Mouse (Mus musculus) CH12.LX (cell line): ENCODE measurements around the gene Rpl10a. TPM values are rescaled to one million over a fixed set of nuclear protein-coding genes. Genes with fewer than 3 reads are reported as not detected.

Source experiments
- DNase-seq: peaks from one replicate; pipeline ENCODE4 v3.0.0-alpha.2; 2013; ENCODE audit errors: extremely low read depth
- H3K27ac ChIP-seq: 2 replicates; pipeline ENCODE4 v1.5.1; 2012; ENCODE audit warnings: low read depth, mild to moderate bottlenecking, control low read depth, moderate library complexity; ENCODE audit not compliant: insufficient read depth
- H3K27me3 ChIP-seq: replicated peaks from 2 replicates; pipeline ENCODE3; 2012; ENCODE audit warnings: inconsistent platforms
- H3K36me3 ChIP-seq, 2 experiments: replicated peaks in 1 of 2; 2 replicates each; pipeline versions ENCODE3 to v1.6.1; 2012; ENCODE audit warnings: inconsistent platforms in 1 of 2, low read length in 1 of 2, mild to moderate bottlenecking in 1 of 2, mixed read lengths in 1 of 2, moderate library complexity in 1 of 2; ENCODE audit not compliant: control insufficient read depth in 1 of 2, insufficient read depth in 1 of 2
- H3K4me1 ChIP-seq, 2 experiments: 2 replicates each; pipeline ENCODE4 v1.6.1; 2012; ENCODE audit warnings: inconsistent platforms in 1 of 2, moderate library complexity in 1 of 2; ENCODE audit not compliant: insufficient read depth in 2 of 2, control insufficient read depth in 1 of 2
- H3K4me2 ChIP-seq: 2 replicates; pipeline ENCODE4 v1.6.1; 2012; ENCODE audit warnings: low read depth, mild to moderate bottlenecking, control low read depth; ENCODE audit not compliant: poor library complexity, insufficient read depth, severe bottlenecking
- H3K4me3 ChIP-seq, 3 experiments: fragments of 150-350 bp in 1 of 3; sonication (generic) in 1 of 3; replicated peaks in 1 of 3; 2 replicates each; pipeline versions ENCODE3 to v1.5.1; 2011 to 2012; ENCODE audit warnings: low read depth in 2 of 3, low read length in 2 of 3, mild to moderate bottlenecking in 2 of 3, moderate library complexity in 2 of 3, control low read depth in 1 of 3, improper control_type of control experiment in 1 of 3, inconsistent platforms in 1 of 3, mixed read lengths in 1 of 3; ENCODE audit not compliant: poor library complexity in 1 of 3
- H3K79me2 ChIP-seq: replicated peaks from 2 replicates; pipeline ENCODE4 v1.6.1; 2012; ENCODE audit warnings: mild to moderate bottlenecking, moderate library complexity; ENCODE audit not compliant: control insufficient read depth, poor library complexity, insufficient read depth, severe bottlenecking; ENCODE audit errors: extremely low read depth
- H3K9ac ChIP-seq: 2 replicates; pipeline ENCODE4 v1.6.1; 2012; ENCODE audit warnings: low read depth, mild to moderate bottlenecking, control low read depth, moderate library complexity; ENCODE audit not compliant: insufficient read depth
- H3K9me3 ChIP-seq: replicated peaks from 2 replicates; pipeline ENCODE3; 2012; ENCODE audit warnings: low read length, inconsistent platforms, mixed read lengths
- CHD1 ChIP-seq: IDR thresholded peaks from 2 replicates; pipeline ENCODE4 v1.6.1; 2012; ENCODE audit warnings: low read depth, low read length, improper control_type of control experiment, inconsistent platforms
- CHD2 ChIP-seq: IDR thresholded peaks from 2 replicates; pipeline ENCODE4 v1.6.1; 2011; ENCODE audit warnings: low read length, improper control_type of control experiment
- CTCF ChIP-seq, 2 experiments: IDR thresholded peaks in 1 of 2; conservative IDR thresholded peaks in 1 of 2; 2 replicates each; pipeline ENCODE4 v1.5.1; 2011 to 2012; ENCODE audit warnings: low read depth in 2 of 2, low read length in 2 of 2, improper control_type of control experiment in 1 of 2, inconsistent platforms in 1 of 2, mild to moderate bottlenecking in 1 of 2, moderate library complexity in 1 of 2
- E2F4 ChIP-seq: IDR thresholded peaks from 2 replicates; pipeline ENCODE4 v1.6.1; 2011; ENCODE audit warnings: low read depth, low read length, improper control_type of control experiment; ENCODE audit not compliant: insufficient replicate concordance
- ELF1 ChIP-seq: IDR thresholded peaks from 2 replicates; pipeline ENCODE4 v1.6.1; 2014; ENCODE audit warnings: low read depth, mild to moderate bottlenecking, inconsistent platforms, low read length, improper control_type of control experiment
- EP300 ChIP-seq: IDR thresholded peaks from 2 replicates; pipeline ENCODE4 v1.6.1; 2011; ENCODE audit warnings: low read length, improper control_type of control experiment
- HCFC1 ChIP-seq: IDR thresholded peaks from 2 replicates; pipeline ENCODE4 v1.6.1; 2012; ENCODE audit warnings: low read depth, mild to moderate bottlenecking, inconsistent platforms, low read length, improper control_type of control experiment
- MAZ ChIP-seq: IDR thresholded peaks from 2 replicates; pipeline ENCODE4 v1.6.1; 2012; ENCODE audit warnings: low read depth, mild to moderate bottlenecking, inconsistent platforms, low read length, improper control_type of control experiment, moderate library complexity
- NRF1 ChIP-seq: IDR thresholded peaks from 2 replicates; pipeline ENCODE4 v1.6.1; 2014; ENCODE audit warnings: low read depth, mild to moderate bottlenecking, inconsistent platforms, low read length, improper control_type of control experiment, moderate library complexity
- PAX5 ChIP-seq: IDR thresholded peaks from 2 replicates; pipeline ENCODE4 v1.6.1; 2012; ENCODE audit warnings: low read length, inconsistent platforms, mixed read lengths
- SIN3A ChIP-seq: IDR thresholded peaks from 2 replicates; pipeline ENCODE4 v1.6.1; 2012; ENCODE audit warnings: low read length, improper control_type of control experiment, inconsistent platforms
- USF1 ChIP-seq: IDR thresholded peaks from 2 replicates; pipeline ENCODE4 v1.6.1; 2014; ENCODE audit warnings: low read depth, mild to moderate bottlenecking, inconsistent platforms, low read length, improper control_type of control experiment
- USF2 ChIP-seq: conservative IDR thresholded peaks from 2 replicates; pipeline ENCODE4 v1.6.1; 2011; ENCODE audit warnings: low read depth, low read length, improper control_type of control experiment
- ZC3H11A ChIP-seq: IDR thresholded peaks from 2 replicates; pipeline ENCODE4 v1.6.1; 2012; ENCODE audit warnings: low read depth, mild to moderate bottlenecking, inconsistent platforms, low read length, improper control_type of control experiment
- ZMIZ1 ChIP-seq: IDR thresholded peaks from 2 replicates; pipeline ENCODE4 v1.6.1; 2012; ENCODE audit warnings: low read depth, mild to moderate bottlenecking, inconsistent platforms, low read length, improper control_type of control experiment
- dilution Hi-C: fragments of 300-500 bp; cut with MboI; formaldehyde crosslinking; loops from 2 replicates; pipeline ENCODE4 v1.14.3; 2020; ENCODE audit warnings: low sequenced_read_pairs; ENCODE audit not compliant: extremely low pct_unique_long_range_greater_than_20kb, extremely low pct_ligation_motif_present
- in situ Hi-C: fragments of 300-500 bp; cut with MboI; formaldehyde crosslinking; loops from 3 replicates; pipeline ENCODE4 v1.14.3; 2019; ENCODE audit warnings: low sequenced_read_pairs, low pct_ligation_motif_present, low pct_unique_long_range_greater_than_20kb, mixed read lengths
- polyA plus RNA-seq: library from polyadenylated mRNA; unstranded; fragments of >175 nt; gene quantifications from 2 replicates; pipeline ENCODE4 v1.2.1, GENCODE M21; 2012; ENCODE audit warnings: low read depth; ENCODE audit not compliant: insufficient read length
- total RNA-seq, 2 experiments: library from RNA; depleted of rRNA; stranded (reverse); fragments of 300-350 nt in 1 of 2; fragments of >200 nt in 1 of 2; gene quantifications; 2 replicates each; pipeline ENCODE4 v1.2.3; 2012 to 2014

The Rpl10a gene
- total and polyA plus RNA-seq, 3 experiments = 1,605 to 4,144 (median 3,467) TPM

GRCm38 (mm10) chr17:28349901-28350465 lies 21.7 kb downstream of the Rpl10a start:
- dilution Hi-C loops (no loop called here), in situ Hi-C loops (no loop called here)
- H3K4me3 ChIP-seq = peak overlapping the region in 1 of 3 experiments; percentile 53
- peak overlapping the region; percentile 36 for H3K9ac ChIP-seq
- no peaks in the 10 kb centered on the region for H3K79me2 ChIP-seq
- TF ChIP-seq ELF1 (no peak), HCFC1 (no peak), E2F4 (no peak)
- no peak for DNase-seq
- peaks cover 10 to 11% of the 10 kb centered on the region in 2 experiments; a peak in 3 of 4 replicates for H3K4me1 ChIP-seq
- H3K27ac ChIP-seq = no peak overlapping the region
- peaks cover 79% of the 10 kb centered on the region for H3K27me3 ChIP-seq
- peak overlapping the region; percentile 97 for H3K4me2 ChIP-seq
- peaks cover 6% of the 10 kb centered on the region for H3K9me3 ChIP-seq
- no peaks in the 10 kb centered on the region for H3K36me3 ChIP-seq

GRCm38 (mm10) chr17:28350466-28351352 lies 22.4 kb downstream of the Rpl10a start, which contains the start of gene Tead3:
TSS of gene Tead3 (minus strand) at chr17:28350817.
- no peak within 1 kb of the TSS for H3K27ac ChIP-seq
- no peaks in the 10 kb centered on the region for H3K36me3 ChIP-seq
- H3K9ac ChIP-seq = peak within 1 kb of the TSS; percentile 36
- peaks cover 79% of the 10 kb centered on the region for H3K27me3 ChIP-seq
- peak in 1 of 2 experiments; percentile 14; a peak in 2 of 4 replicates for TF ChIP-seq CTCF (conservative IDR thresholded peaks at IDR 0.05 in 1 of 2, IDR thresholded peaks at IDR 0.05 in 1 of 2; ENCODE audit: low read depth in 2 of 2, low read length in 2 of 2)
- TF ChIP-seq CHD1 = no peak
- no peaks in the 10 kb centered on the region for H3K79me2 ChIP-seq
- no peak for DNase-seq
- peaks cover 6% of the 10 kb centered on the region for H3K9me3 ChIP-seq
- H3K4me2 ChIP-seq = peak within 1 kb of the TSS; percentile 97
- H3K4me3 ChIP-seq = peak within 1 kb of the TSS; percentile 49 to 62 (median 56)
- peaks cover 6 to 11% of the 10 kb centered on the region in 2 experiments; a peak in 3 of 4 replicates for H3K4me1 ChIP-seq
- dilution Hi-C loops (no loop called here), in situ Hi-C loops (no loop called here)

GRCm38 (mm10) chr17:28351353-28351890 lies 23.2 kb downstream of the Rpl10a start:
- dilution Hi-C loops (no loop called here), in situ Hi-C loops (no loop called here)
- Histone ChIP-seq H3K4me3 (peak overlapping the region; percentile 49 to 62 (median 56)), H3K27me3 (peaks cover 80% of the 10 kb centered on the region), H3K4me1 (peaks cover 6 to 11% of the 10 kb centered on the region in 2 experiments; a peak in 3 of 4 replicates), H3K79me2 (no peaks in the 10 kb centered on the region), H3K9ac (peak overlapping the region; percentile 26; the same call in 1 of the 2 replicates), H3K4me2 (peak overlapping the region; percentile 97), H3K27ac (no peak overlapping the region), H3K36me3 (no peaks in the 10 kb centered on the region), H3K9me3 (peaks cover 6% of the 10 kb centered on the region)
- DNase-seq = no peak
- no peak for TF ChIP-seq EP300
- TF ChIP-seq MAZ = no peak
- no peak for TF ChIP-seq CHD2
- TF ChIP-seq PAX5 = no peak
- TF ChIP-seq ZC3H11A = no peak
- TF ChIP-seq NRF1 = no peak
- no peak for TF ChIP-seq USF1
- TF ChIP-seq USF2 = no peak
- TF ChIP-seq SIN3A = no peak
- no peak for TF ChIP-seq ZMIZ1
